Mouse (Mus musculus) spleen, postnatal 36 days (tissue): ENCODE data around the gene Tmem178.
A peak's percentile ranks its signal among the peaks of the same experiment; 100 is the strongest.

Experiments
- DNase-seq, 2 experiments: peaks; one replicate each; pipeline ENCODE4 v3.0.0; 2022; ENCODE audit warnings: low spot score in 2 of 2, mixed read lengths in 1 of 2

The Tmem178 gene

DNA sequence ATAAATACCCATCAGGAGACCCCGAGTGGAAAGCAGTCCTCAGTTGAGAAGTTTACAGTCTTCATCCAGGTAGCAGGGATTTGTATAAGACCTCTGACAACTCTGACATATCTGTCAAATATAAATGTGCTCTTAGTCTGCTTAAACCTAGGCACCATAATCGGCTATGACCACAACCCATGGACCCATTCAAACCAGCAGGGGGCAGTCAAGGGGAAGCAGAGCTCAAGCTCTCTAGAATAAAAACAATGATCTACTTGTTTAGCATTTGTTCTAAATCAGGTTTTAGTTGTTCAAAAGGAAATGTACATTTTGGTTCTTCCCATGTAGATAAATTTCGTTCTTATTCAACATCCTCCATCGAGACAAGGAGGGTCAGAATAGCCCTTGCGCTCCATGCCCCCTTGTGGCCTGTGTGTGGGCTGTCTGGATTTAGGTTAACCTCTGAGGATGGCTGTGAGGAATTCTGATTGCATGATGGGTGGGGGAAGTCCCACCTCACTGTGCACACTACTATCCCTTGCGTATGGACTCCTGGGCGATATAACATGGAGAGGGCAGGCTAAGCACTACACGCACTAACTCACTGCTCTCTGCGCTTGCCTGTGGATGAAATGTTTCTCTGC is 101.2 kb downstream of the Tmem178 start:
- DNase-seq, result peak in 1 of 2 experiments; percentile 39

DNA sequence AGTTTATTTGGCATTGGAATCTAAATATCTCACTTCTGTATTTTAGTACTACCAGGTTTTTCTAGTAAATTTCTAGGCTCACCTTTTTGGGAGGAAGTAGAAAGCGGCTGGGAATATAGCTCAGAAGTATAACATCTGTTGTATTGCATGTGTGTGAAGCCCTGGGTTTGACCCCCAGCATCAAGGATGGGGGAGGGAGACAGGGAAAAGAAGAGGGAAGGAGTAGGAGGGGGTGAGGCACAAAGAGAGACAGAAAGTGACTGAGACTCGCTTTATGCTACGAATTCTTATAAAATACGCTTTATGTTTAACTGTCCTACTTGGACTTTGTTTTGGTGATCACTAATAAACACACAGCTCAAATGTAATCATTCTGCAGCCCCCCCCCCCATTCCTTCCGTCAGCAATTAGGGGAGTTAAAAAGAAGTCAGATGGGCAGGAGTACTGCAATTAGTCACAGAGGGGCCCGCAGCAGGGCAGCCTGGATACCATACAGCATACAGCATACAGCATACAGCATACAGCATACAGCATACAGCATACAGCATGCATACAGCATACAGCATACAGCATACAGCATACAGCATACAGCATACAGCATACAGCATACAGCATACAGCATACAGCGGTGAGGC is 103.6 kb downstream of the Tmem178 start:
- no peak for DNase-seq
